Mouse (Mus musculus) G1E (cell line): ENCODE data around the gene Sugp1. TPM values are rescaled to one million over a fixed set of nuclear protein-coding genes. Genes with fewer than 3 reads are reported as not detected.

Experiments
- ATAC-seq: 2 replicates; pipeline ENCODE4 v1.8.0; 2016; ENCODE audit warnings: mild to moderate bottlenecking; ENCODE audit not compliant: insufficient number of reproducible peaks, poor library complexity, low FRiP score, severe bottlenecking; ENCODE audit errors: extremely low read depth
- DNase-seq: peaks from one replicate; pipeline ENCODE4 v3.0.0; 2012; ENCODE audit warnings: low spot score
- H3K27me3 ChIP-seq: 2 replicates; pipeline ENCODE4 v1.6.1; 2012; ENCODE audit warnings: mild to moderate bottlenecking, low read length, inconsistent platforms; ENCODE audit not compliant: insufficient read depth
- H3K36me3 ChIP-seq: replicated peaks from 2 replicates; pipeline ENCODE3; 2012; ENCODE audit warnings: mild to moderate bottlenecking, inconsistent platforms
- H3K4me1 ChIP-seq: 2 replicates; pipeline ENCODE4 v1.6.1; 2012; ENCODE audit warnings: low read depth, low read length, inconsistent platforms, mixed read lengths; ENCODE audit not compliant: insufficient read depth
- H3K4me3 ChIP-seq: 2 replicates; pipeline ENCODE4 v1.5.1; 2012; ENCODE audit warnings: low read depth, mild to moderate bottlenecking, inconsistent platforms, low read length, moderate library complexity, mixed read lengths
- H3K9me3 ChIP-seq: replicated peaks from 2 replicates; pipeline ENCODE4 v1.6.1; 2012; ENCODE audit warnings: inconsistent platforms
- CTCF ChIP-seq: IDR thresholded peaks from 2 replicates; pipeline ENCODE4 v1.5.1; 2012; ENCODE audit warnings: low read depth, low read length, inconsistent platforms, mixed read lengths
- GATA1 ChIP-seq: IDR thresholded peaks from 2 replicates; pipeline ENCODE4 v1.6.1; 2012; ENCODE audit warnings: borderline replicate concordance, low read length, inconsistent platforms, mixed read lengths
- GATA2 ChIP-seq: IDR thresholded peaks from 2 replicates; pipeline ENCODE4 v1.6.1; 2012; ENCODE audit warnings: low read depth, low read length, inconsistent platforms, borderline replicate concordance
- POLR2AphosphoS5 ChIP-seq: IDR thresholded peaks from 2 replicates; pipeline ENCODE4 v1.6.1; 2012; ENCODE audit warnings: low read depth, low read length, inconsistent platforms; ENCODE audit not compliant: insufficient replicate concordance
- TAL1 ChIP-seq: conservative IDR thresholded peaks from 2 replicates; pipeline ENCODE4 v1.6.1; 2012; ENCODE audit warnings: low read depth, low read length, inconsistent platforms, mixed read lengths
- polyA plus RNA-seq: library from polyadenylated mRNA; stranded (reverse); fragments of >175 nt; gene quantifications from 2 replicates; pipeline ENCODE4 v1.2.3, GENCODE M21; 2012
- total RNA-seq, 2 experiments: library from RNA; stranded (forward) in 1 of 2; stranded (reverse) in 1 of 2; fragments of 200-1000 nt in 1 of 2; fragments of >200 nt in 1 of 2; fragmentation: Nextera tagmentation in 1 of 2; gene quantifications; 2 replicates each; pipeline ENCODE4 v1.2.3; 2014 to 2017

Sugp1 gene
- total and polyA plus RNA-seq, 3 experiments, result 33.1 to 44.9 (median 43.3) TPM

DNA sequence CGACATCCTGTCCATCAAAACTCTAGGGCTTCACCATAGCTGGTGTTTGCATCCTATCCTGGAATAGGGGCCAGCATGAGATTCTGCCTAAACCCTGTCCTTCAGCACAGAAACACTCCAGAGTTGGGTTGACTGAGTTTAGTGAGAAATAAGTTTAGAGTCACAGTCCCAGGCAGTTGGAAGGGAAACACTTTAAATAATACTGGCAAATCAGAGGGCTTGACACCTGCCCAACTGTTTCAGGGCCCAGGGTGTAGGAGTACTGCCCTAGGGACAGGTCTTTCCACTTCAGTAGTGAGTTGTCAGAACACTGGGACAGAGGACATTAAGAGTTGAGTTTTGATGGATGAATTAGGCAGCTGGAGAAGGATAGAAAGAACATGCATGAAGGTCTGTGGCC is 43.5 kb downstream of the Sugp1 start:
- peaks cover 14% of the 10 kb centered on the region for H3K9me3 ChIP-seq
- H3K27me3 ChIP-seq, result peaks cover 47% of the 10 kb centered on the region
- H3K4me1 ChIP-seq, result no peaks in the 10 kb centered on the region; the same call in 1 of the 2 replicates
- DNase-seq (no peak), ATAC-seq (no peak)
- no peak overlapping the region for H3K4me3 ChIP-seq
- TF ChIP-seq TAL1 (no peak), CTCF (no peak), GATA2 (no peak), POLR2AphosphoS5 (no peak), GATA1 (no peak)
- H3K36me3 ChIP-seq, result no peaks in the 10 kb centered on the region

DNA sequence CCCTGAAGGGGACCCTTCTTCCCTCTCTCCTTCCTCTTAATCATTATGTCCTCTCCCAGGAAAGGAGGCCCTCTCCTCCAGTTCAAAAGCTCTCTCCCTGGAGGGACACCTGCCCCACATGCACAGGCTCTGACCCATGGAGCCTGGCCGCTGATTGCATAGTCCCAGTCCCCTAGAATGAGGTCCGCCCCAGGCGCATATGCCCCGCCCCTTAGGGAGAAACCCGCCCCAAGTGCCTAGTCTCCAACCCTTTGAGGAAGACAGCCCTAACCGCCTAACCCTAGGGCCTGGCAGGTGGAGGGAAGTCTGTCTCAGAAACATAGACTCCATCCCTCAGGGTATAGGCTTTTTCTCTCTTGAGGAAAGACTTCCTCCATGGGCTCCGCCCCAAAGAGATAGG is 44.6 kb downstream of the Sugp1 start:
- H3K36me3 ChIP-seq, result no peaks in the 10 kb centered on the region
- ATAC-seq, result no peak
- TF ChIP-seq TAL1, result no peak
- TF ChIP-seq GATA1, result no peak
- no peak for TF ChIP-seq GATA2
- no peak for TF ChIP-seq POLR2AphosphoS5
- TF ChIP-seq CTCF, result no peak
- no peaks in the 10 kb centered on the region; the same call in 1 of the 2 replicates for H3K4me1 ChIP-seq
- peaks cover 14% of the 10 kb centered on the region for H3K9me3 ChIP-seq
- H3K4me3 ChIP-seq, result no peak overlapping the region
- H3K27me3 ChIP-seq, result peaks cover 52% of the 10 kb centered on the region
- DNase-seq, result no peak

DNA sequence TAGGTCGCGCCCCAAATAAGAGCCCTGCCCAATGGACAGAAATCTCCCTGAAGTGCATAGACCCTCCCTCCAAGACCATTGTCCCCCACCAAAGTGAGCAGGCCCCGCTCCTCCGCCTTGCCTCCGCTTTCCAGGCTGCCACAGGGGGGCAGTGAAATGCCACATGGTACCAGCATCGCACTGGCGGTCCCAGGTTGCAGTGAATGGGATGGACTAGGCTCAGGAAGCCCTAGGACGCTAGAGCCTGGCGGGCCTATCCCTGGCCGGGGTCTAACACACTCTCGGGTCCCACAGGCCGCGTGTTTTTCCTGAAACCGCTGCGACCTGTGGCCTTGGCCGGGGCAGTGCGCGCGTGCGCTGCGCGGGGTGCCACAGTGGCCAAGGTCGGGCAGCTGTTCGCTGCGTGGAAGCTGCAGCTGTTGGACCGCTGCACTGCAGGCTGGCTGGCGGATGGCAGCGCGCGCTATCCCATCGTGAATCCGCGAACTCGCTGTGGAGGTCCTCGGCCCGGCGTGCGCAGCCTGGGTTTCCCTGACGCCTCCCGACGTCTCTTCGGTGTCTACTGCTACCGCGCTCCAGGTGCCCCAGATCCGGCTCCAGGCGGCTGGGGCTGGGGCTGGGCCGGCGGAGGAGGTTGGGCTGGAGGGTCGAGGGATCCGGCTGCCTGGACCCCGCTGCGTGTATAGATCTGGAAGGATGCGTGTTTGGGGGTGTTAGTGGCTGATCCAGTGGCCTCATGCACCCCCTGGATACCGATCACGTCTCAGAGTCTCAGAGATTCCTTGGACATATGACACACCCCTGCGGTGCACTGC is 45.4 kb downstream of the Sugp1 start:
- ATAC-seq (no peak), DNase-seq (no peak)
- Histone ChIP-seq H3K36me3 (no peaks in the 10 kb centered on the region), H3K9me3 (peaks cover 14% of the 10 kb centered on the region), H3K4me1 (no peaks in the 10 kb centered on the region; the same call in 1 of the 2 replicates), H3K27me3 (peaks cover 50% of the 10 kb centered on the region), H3K4me3 (no peak overlapping the region)
- TF ChIP-seq POLR2AphosphoS5, result no peak
- no peak for TF ChIP-seq GATA2
- TF ChIP-seq CTCF, result no peak
- TF ChIP-seq GATA1, result no peak

DNA sequence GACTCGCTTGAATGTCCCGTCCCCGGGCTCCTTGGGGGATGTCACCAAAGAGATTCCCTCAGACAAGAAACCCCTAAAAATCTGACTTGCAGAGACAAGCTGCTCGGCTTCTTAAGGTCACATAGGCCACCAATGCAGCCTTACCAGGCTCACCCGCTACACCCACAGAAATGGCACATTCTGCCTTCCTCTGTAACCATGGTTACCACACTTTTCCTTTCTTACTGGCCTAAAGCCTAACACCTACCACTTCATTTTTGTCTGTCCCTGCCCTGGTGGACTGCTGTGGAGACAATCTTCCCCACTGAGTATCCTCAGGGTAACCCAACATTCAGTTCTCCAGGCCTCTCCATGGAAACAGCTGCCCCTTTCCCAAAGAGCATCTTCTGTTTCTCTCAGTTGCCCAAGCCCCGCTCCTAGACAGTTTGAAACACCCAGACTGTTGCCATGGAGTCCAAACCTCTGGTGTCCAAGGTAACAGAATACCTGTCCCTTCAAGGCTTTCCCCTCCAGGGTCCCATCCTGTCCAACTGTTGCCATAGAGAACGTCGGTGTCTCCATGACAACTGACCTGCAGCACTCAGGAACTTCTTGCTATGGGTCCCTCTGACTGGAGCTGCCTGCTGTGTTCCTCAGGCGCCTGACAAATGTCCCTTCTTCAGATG is 46.8 kb downstream of the Sugp1 start:
- Histone ChIP-seq H3K27me3 (peaks cover 40% of the 10 kb centered on the region), H3K36me3 (no peaks in the 10 kb centered on the region), H3K4me3 (no peak overlapping the region), H3K4me1 (no peaks in the 10 kb centered on the region; the same call in 1 of the 2 replicates), H3K9me3 (peaks cover 8% of the 10 kb centered on the region)
- no peak for ATAC-seq
- DNase-seq, result no peak
- TF ChIP-seq TAL1 (no peak), GATA1 (no peak), GATA2 (no peak), CTCF (no peak)

DNA sequence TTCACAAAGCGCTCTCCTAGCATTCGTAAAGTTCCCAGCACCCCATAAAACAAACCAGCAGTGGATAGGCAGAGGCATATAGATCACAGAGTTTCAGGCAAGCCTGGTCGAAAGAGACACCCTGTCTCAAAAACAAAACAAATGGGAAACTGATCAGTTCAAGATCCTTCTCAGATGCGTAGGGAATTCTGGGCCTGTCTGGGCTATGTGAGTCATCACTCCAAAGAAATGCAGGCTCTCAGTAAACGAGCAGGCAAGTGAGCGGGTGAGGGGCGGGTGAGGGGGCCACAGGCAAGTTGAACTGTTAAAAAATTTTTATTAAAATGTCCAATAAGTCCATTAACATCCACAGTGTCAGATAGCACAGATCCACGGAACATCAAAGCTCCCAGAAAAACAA is 50.2 kb downstream of the Sugp1 start:
- no peak for DNase-seq
- no peak for ATAC-seq
- peaks cover 3% of the 10 kb centered on the region for H3K9me3 ChIP-seq
- H3K36me3 ChIP-seq, result no peaks in the 10 kb centered on the region
- peaks cover 36% of the 10 kb centered on the region for H3K27me3 ChIP-seq
- no peak for TF ChIP-seq POLR2AphosphoS5
- no peak for TF ChIP-seq CTCF
- no peak for TF ChIP-seq TAL1
- TF ChIP-seq GATA2, result no peak
- TF ChIP-seq GATA1, result no peak
- H3K4me1 ChIP-seq, result no peaks in the 10 kb centered on the region
- H3K4me3 ChIP-seq, result no peak overlapping the region

DNA sequence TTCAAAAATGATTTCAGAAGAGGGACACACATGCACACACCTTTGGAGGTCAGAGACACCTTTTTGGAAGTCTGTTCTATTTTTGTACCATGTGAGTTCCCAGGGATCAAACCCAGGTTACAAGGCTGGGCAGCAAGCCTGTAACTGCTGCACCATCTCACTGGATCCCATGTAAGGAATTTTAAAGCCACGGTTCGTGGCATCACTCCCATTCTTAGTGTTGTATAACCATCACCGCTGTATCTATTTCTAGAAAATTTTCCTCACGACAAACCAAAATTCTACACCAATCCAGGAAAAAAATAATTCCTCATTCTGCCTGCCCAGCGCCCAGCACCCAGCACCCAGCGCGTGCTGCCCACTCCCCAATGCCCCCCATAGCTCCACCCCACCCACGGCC is 56.7 kb downstream of the Sugp1 start:
- no peak for TF ChIP-seq CTCF
- TF ChIP-seq GATA1, result no peak
- no peak for TF ChIP-seq POLR2AphosphoS5
- TF ChIP-seq GATA2, result no peak
- no peak for TF ChIP-seq TAL1
- ATAC-seq (no peak), DNase-seq (no peak)
- H3K36me3 ChIP-seq, result no peaks in the 10 kb centered on the region
- peaks cover 11% of the 10 kb centered on the region; the same call in 1 of the 2 replicates for H3K27me3 ChIP-seq
- H3K9me3 ChIP-seq, result no peaks in the 10 kb centered on the region; the same call in 1 of the 2 replicates
- H3K4me3 ChIP-seq, result no peak overlapping the region
- H3K4me1 ChIP-seq, result no peaks in the 10 kb centered on the region
